Mouse (Mus musculus): ENCODE data around the gene Tmtc1.
A peak's percentile ranks its signal among the peaks of the same experiment; 100 is the strongest.

Gene Tmtc1

GRCm38 (mm10) chr6:148416597-148416996 lies 27.6 kb downstream of the Tmtc1 start:
- no peak for DNase-seq

GRCm38 (mm10) chr6:148413638-148414037 lies 30.6 kb downstream of the Tmtc1 start:
- DNase-seq: peak; percentile 26

- DNase-seq: no peak
Observed at GRCm38 (mm10) chr6:148406792-148407490, 37.2 kb downstream of the Tmtc1 start.

GRCm38 (mm10) chr6:148405599-148405998 lies 38.6 kb downstream of the Tmtc1 start:
- DNase-seq: no peak

GRCm38 (mm10) chr6:148404500-148404899 lies 39.7 kb downstream of the Tmtc1 start:
- DNase-seq: no peak

GRCm38 (mm10) chr6:148403761-148404160 lies 40.4 kb downstream of the Tmtc1 start:
- no peak for DNase-seq

- no peak for DNase-seq
Observed at GRCm38 (mm10) chr6:148401031-148401430, 43.2 kb downstream of the Tmtc1 start.

GRCm38 (mm10) chr6:148399541-148399940 lies 44.6 kb downstream of the Tmtc1 start:
- DNase-seq: no peak

GRCm38 (mm10) chr6:148398888-148399287 lies 45.3 kb downstream of the Tmtc1 start:
- DNase-seq: no peak

- no peak for DNase-seq
Observed at GRCm38 (mm10) chr6:148397270-148397669, 46.9 kb downstream of the Tmtc1 start.

- no peak for DNase-seq
Observed at GRCm38 (mm10) chr6:148395272-148395671, 48.9 kb downstream of the Tmtc1 start.

GRCm38 (mm10) chr6:148394294-148394693 lies 49.9 kb downstream of the Tmtc1 start:
- no peak for DNase-seq

- DNase-seq: no peak
Observed at GRCm38 (mm10) chr6:148392147-148392546, 52.0 kb downstream of the Tmtc1 start.

GRCm38 (mm10) chr6:148391286-148391685 lies 52.9 kb downstream of the Tmtc1 start:
- DNase-seq: no peak

GRCm38 (mm10) chr6:148390630-148391276 lies 53.4 kb downstream of the Tmtc1 start:
- no peak for DNase-seq

GRCm38 (mm10) chr6:148387990-148388389 lies 56.2 kb downstream of the Tmtc1 start:
- no peak for DNase-seq

- DNase-seq: no peak
Observed at GRCm38 (mm10) chr6:148384111-148384895, 59.9 kb downstream of the Tmtc1 start.

- no peak for DNase-seq
Observed at GRCm38 (mm10) chr6:148381163-148381782, 62.9 kb downstream of the Tmtc1 start.

GRCm38 (mm10) chr6:148375618-148376209 lies 68.5 kb downstream of the Tmtc1 start:
- no peak for DNase-seq

GRCm38 (mm10) chr6:148375015-148375414 lies 69.2 kb downstream of the Tmtc1 start:
- DNase-seq: no peak

- no peak for DNase-seq
Observed at GRCm38 (mm10) chr6:148373444-148373843, 70.7 kb downstream of the Tmtc1 start.

GRCm38 (mm10) chr6:148371223-148371622 lies 73.0 kb downstream of the Tmtc1 start:
- DNase-seq: peak; percentile 15

- DNase-seq: no peak
Observed at GRCm38 (mm10) chr6:148367094-148367539, 77.1 kb downstream of the Tmtc1 start.

All from thymus, postnatal 14 days (tissue).